Mouse (Mus musculus) neutrophil, adult 65 days (primary cell): ENCODE results near the gene Olfr598. TPM values are rescaled to one million over a fixed set of nuclear protein-coding genes. Genes with fewer than 3 reads are reported as not detected.

Experiments
- total RNA-seq: library from RNA; stranded (reverse); gene quantifications from 2 replicates; pipeline ENCODE4 v1.2.4, GENCODE M21; 2023

Gene Olfr598
- total RNA-seq, result not detected in 2 replicates

GRCm38 (mm10) chr7:103323268-103323667, at the start of gene Olfr598:
Olfr598 (plus strand) TSS chr7:103323568.

DNA sequence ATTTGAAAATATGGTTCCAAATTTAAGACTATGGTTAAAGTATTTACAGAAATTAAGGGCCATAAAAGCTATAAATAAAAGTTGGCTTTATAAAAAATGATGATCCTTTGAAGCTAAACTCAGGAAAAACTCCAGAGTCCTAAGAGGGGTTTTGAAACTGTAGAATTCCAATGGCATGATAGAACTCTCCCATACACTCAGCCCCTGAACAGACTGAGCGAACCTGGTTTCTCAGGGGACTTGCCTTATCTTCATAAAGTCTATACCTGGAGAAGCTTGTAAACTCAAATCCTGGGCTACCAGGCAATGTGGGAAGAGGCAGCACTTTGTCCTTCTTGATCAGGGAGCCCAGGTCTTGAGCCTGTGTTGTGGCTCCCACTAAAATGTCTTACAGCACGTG, 18.0 kb upstream of the Olfr598 start, which contains the start of gene Olfr596:
Gene Olfr596, plus strand, starts transcription at position 301 of the 400 bp plus-strand sequence.

DNA sequence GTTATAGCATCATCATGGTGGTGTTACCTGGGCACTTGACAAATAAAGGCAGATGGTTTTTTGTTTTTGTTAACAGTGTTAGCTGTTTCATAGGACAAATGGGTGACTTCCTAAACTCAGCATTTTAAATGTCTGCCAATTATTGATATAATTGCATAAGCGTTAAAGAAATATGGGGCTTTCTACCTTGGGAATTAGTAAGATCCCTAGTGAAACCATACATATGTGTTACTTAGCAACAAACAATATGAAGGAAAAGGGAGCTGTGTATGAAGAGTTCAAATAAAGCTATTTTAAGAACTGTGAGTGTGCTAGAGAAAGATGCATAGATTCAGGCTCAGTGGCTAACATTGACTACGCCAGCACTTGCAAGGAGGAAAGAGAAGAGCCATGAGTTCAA, 7.4 kb upstream of the Olfr598 start, which contains the start of gene Olfr597:
Gene Olfr597, plus strand, starts transcription at position 301 of the 400 bp plus-strand sequence.

DNA sequence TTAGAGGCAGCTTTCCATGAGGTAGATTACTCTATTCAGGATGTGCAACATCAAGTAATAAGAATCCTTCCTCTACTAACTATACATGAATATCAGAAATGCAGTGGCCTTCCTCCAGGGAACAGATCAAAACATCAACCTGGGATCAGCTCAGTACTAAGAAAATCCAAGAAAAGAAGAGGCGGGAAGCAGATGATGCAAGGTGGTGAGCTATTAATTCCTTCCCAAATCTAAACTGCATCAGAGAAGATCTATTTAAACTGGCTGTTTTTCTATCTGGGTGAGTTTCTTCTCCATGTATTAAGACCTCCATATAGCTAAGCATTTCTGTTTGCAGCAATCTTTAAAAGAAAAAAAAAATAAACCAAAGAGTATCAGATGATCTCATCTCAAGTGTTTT, 12.2 kb downstream of the Olfr598 start, which contains the start of gene Olfr599:
Gene Olfr599, plus strand, starts transcription at position 301 of the 400 bp plus-strand sequence.

DNA sequence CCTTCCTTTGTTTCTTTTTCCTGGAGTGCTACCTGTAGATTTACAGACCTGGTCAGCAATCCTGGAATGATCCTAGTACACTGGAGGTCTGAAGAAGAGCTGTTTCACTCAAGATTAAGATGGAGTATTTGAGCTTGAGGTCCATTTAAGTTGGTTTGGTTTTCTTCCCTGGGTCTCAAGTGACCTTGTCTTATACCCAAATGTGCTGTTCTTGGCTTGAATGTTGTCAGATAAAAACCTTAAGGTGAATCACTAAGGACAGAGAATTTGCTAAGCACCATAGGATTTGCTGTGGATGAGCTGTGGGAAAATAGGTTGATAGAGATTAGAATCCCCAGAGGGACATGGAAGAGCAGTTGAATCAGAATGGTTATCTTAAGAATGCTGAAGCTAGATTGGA, 26.2 kb downstream of the Olfr598 start, which contains the start of gene Olfr600:
Gene Olfr600, minus strand, starts transcription at position 101 of the 400 bp plus-strand sequence.

DNA sequence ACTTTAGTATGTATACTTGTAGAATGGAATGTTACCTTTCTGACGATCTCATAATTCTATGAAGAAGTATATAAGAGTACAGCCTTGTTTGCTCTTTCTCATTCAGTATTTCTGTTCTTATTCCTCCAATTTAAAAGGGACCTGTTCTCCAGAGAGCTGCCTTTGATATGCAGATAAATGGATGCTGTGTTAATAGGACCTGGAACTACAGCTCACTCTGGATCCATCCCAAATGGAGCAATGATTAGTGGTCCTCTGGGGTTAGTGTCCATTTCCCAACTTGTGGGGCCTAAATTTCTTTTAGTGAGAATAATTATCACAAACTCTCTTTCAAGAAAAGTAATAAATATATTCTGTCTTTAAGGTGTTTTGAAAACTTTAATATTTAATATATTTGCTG, 39.2 kb downstream of the Olfr598 start, which contains the start of gene Olfr601:
Gene Olfr601, minus strand, starts transcription at position 101 of the 400 bp plus-strand sequence.

Other genes with a start within 250 kb of the Olfr598 start
- not detected in 2 replicates for gene Olfr584, start 241.7 kb upstream of the Olfr598 start, total RNA-seq
- gene Olfr585, start 225.8 kb upstream of the Olfr598 start, total RNA-seq, result not detected in 2 replicates
- not detected in 2 replicates for gene Olfr586, start 197.9 kb upstream of the Olfr598 start, total RNA-seq
- not detected in 2 replicates for gene Olfr588-ps1, start 182.7 kb upstream of the Olfr598 start, total RNA-seq
- gene Olfr589, start 167.2 kb upstream of the Olfr598 start, total RNA-seq, result not detected in 2 replicates
- not detected in 2 replicates for gene Olfr591, start 145.2 kb upstream of the Olfr598 start, total RNA-seq
- not detected in 2 replicates for gene Olfr592, start 138.8 kb upstream of the Olfr598 start, total RNA-seq
- gene Olfr593, start 111.7 kb upstream of the Olfr598 start, total RNA-seq, result not detected in 2 replicates
- gene Olfr594, start 106.6 kb upstream of the Olfr598 start, total RNA-seq, result not detected in 2 replicates
- gene Usp17ld, start 71.1 kb upstream of the Olfr598 start, total RNA-seq, result not detected in 2 replicates
- gene Olfr596, start 17.9 kb upstream of the Olfr598 start, total RNA-seq, result not detected in 2 replicates
- not detected in 2 replicates for gene Olfr597, start 7.3 kb upstream of the Olfr598 start, total RNA-seq
- not detected in 2 replicates for gene Olfr599, start 12.3 kb downstream of the Olfr598 start, total RNA-seq
- not detected in 2 replicates for gene Olfr600, start 26.1 kb downstream of the Olfr598 start, total RNA-seq
- not detected in 2 replicates for gene Olfr601, start 39.1 kb downstream of the Olfr598 start, total RNA-seq
- gene Olfr603, start 62.6 kb downstream of the Olfr598 start, total RNA-seq, result not detected in 2 replicates
- gene Usp17lc, start 91.5 kb downstream of the Olfr598 start, total RNA-seq, result not detected in 2 replicates
- gene Olfr605, start 121.9 kb downstream of the Olfr598 start, total RNA-seq, result not detected in 2 replicates
- gene Olfr606, start 125.5 kb downstream of the Olfr598 start, total RNA-seq, result not detected in 2 replicates
- not detected in 2 replicates for gene Olfr607, start 140.6 kb downstream of the Olfr598 start, total RNA-seq
- not detected in 2 replicates for gene Olfr608, start 146.3 kb downstream of the Olfr598 start, total RNA-seq
- gene Olfr609, start 174.5 kb downstream of the Olfr598 start, total RNA-seq, result not detected in 2 replicates
- not detected in 2 replicates for gene Olfr610, start 188.6 kb downstream of the Olfr598 start, total RNA-seq
- not detected in 2 replicates for gene Olfr611, start 197.3 kb downstream of the Olfr598 start, total RNA-seq
- not detected in 2 replicates for gene Olfr612, start 219.1 kb downstream of the Olfr598 start, total RNA-seq
- gene Olfr613, start 224.5 kb downstream of the Olfr598 start, total RNA-seq, result not detected in 2 replicates
- gene Olfr615, start 232.5 kb downstream of the Olfr598 start, total RNA-seq, result not detected in 2 replicates
- not detected in 2 replicates for gene Olfr616, start 245.6 kb downstream of the Olfr598 start, total RNA-seq
- gene Olfr617, start 249.5 kb downstream of the Olfr598 start, total RNA-seq, result not detected in 2 replicates